Mouse (Mus musculus): ENCODE data around the gene Plch1. TPM values are rescaled to one million over a fixed set of nuclear protein-coding genes. Genes with fewer than 3 reads are reported as not detected.

The Plch1 gene
- polyA plus RNA-seq, 1 experiment = 0.01 TPM

- H3K4me2 ChIP-seq (ENCODE audit: low read depth) = no peak overlapping the region
- H3K79me2 ChIP-seq (ENCODE audit: control insufficient read depth, insufficient read depth) = no peaks in the 10 kb centered on the region
- H3K27me3 ChIP-seq (ENCODE audit: control insufficient read depth, insufficient read depth, insufficient read length) = no peaks in the 10 kb centered on the region
- no peak overlapping the region for H3ac ChIP-seq (ENCODE audit: control insufficient read depth, insufficient read length)
- TF ChIP-seq TCF3 (IDR thresholded peaks at IDR 0.05; ENCODE audit: insufficient read length, low read depth) = no peak
- no peak for TF ChIP-seq TCF12 (IDR thresholded peaks at IDR 0.05; ENCODE audit: insufficient read depth, poor library complexity, severe bottlenecking)
- no peak for TF ChIP-seq USF1 (IDR thresholded peaks at IDR 0.05; ENCODE audit: low read depth)
- no peak for TF ChIP-seq CEBPB (IDR thresholded peaks at IDR 0.05; ENCODE audit: insufficient read depth, poor library complexity, severe bottlenecking)
- TF ChIP-seq E2F4 (IDR thresholded peaks at IDR 0.05; ENCODE audit: insufficient read depth) = no peak
- no peak for TF ChIP-seq MYOD1 (IDR thresholded peaks at IDR 0.05; ENCODE audit: control insufficient read depth in 1 of 3, insufficient read length in 2 of 3, low read depth in 2 of 3)
- TF ChIP-seq POLR2A (IDR thresholded peaks at IDR 0.05; ENCODE audit: insufficient read length, low read depth) = no peak
- TF ChIP-seq POLR2AphosphoS2 (IDR thresholded peaks at IDR 0.05; ENCODE audit: insufficient read length, low read depth) = no peak
- TF ChIP-seq SRF (IDR thresholded peaks at IDR 0.05; ENCODE audit: control insufficient read depth, insufficient read length, low read depth) = no peak
- no peak for TF ChIP-seq MAX (IDR thresholded peaks at IDR 0.05; ENCODE audit: low read depth)
- TF ChIP-seq MYOG (IDR thresholded peaks at IDR 0.05; ENCODE audit: control insufficient read depth in 1 of 3, insufficient read depth in 1 of 3, insufficient read length in 2 of 3, low read depth in 2 of 3) = no peak
- no peak for TF ChIP-seq REST (IDR thresholded peaks at IDR 0.05; ENCODE audit: insufficient read depth, insufficient read length)
- no peak overlapping the region for H3K4me3 ChIP-seq
- H3K36me3 ChIP-seq (ENCODE audit: control insufficient read depth, insufficient read depth) = no peaks in the 10 kb centered on the region
These were observed 75.3 kb downstream of the Plch1 start for GRCm38 (mm10) chr3:63823874-63824400.

DNA sequence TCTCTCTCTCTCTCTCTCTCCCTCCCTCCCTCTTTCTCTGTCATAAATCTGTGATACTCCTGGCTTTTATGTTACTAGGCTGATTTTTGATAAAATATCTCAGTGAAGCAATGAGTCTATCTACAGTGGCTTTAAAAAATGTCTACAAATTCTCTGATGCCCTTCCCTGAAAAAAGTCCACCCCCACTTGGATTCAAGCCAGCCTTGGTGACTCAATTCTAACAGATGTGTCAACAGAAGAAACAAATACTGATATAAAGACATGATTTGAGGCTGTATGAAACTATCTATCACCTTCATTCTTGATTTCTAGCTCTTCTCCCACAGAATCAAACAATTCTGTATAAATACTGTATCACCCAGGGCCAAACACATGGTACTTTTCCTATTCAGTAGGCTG, 76.6 kb downstream of the Plch1 start:
- no peak overlapping the region for H3K4me2 ChIP-seq (ENCODE audit: low read depth)
- no peak overlapping the region for H3K4me3 ChIP-seq
- no peaks in the 10 kb centered on the region for H3K27me3 ChIP-seq (ENCODE audit: control insufficient read depth, insufficient read depth, insufficient read length)
- no peaks in the 10 kb centered on the region for H3K36me3 ChIP-seq (ENCODE audit: control insufficient read depth, insufficient read depth)
- TF ChIP-seq POLR2A (IDR thresholded peaks at IDR 0.05; ENCODE audit: insufficient read length, low read depth) (no peak), POLR2AphosphoS2 (IDR thresholded peaks at IDR 0.05; ENCODE audit: insufficient read length, low read depth) (no peak), MAX (IDR thresholded peaks at IDR 0.05; ENCODE audit: low read depth) (no peak), TCF12 (IDR thresholded peaks at IDR 0.05; ENCODE audit: insufficient read depth, poor library complexity, severe bottlenecking) (no peak), CEBPB (IDR thresholded peaks at IDR 0.05; ENCODE audit: insufficient read depth, poor library complexity, severe bottlenecking) (no peak), MYOG (IDR thresholded peaks at IDR 0.05; ENCODE audit: control insufficient read depth in 1 of 3, insufficient read depth in 1 of 3, insufficient read length in 2 of 3, low read depth in 2 of 3) (no peak), E2F4 (IDR thresholded peaks at IDR 0.05; ENCODE audit: insufficient read depth) (no peak), TCF3 (IDR thresholded peaks at IDR 0.05; ENCODE audit: insufficient read length, low read depth) (no peak), USF1 (IDR thresholded peaks at IDR 0.05; ENCODE audit: low read depth) (no peak), MYOD1 (IDR thresholded peaks at IDR 0.05; ENCODE audit: control insufficient read depth in 1 of 3, insufficient read length in 2 of 3, low read depth in 2 of 3) (no peak), REST (IDR thresholded peaks at IDR 0.05; ENCODE audit: insufficient read depth, insufficient read length) (no peak), SRF (IDR thresholded peaks at IDR 0.05; ENCODE audit: control insufficient read depth, insufficient read length, low read depth) (no peak)
- H3K79me2 ChIP-seq (ENCODE audit: control insufficient read depth, insufficient read depth) = no peaks in the 10 kb centered on the region
- H3ac ChIP-seq (ENCODE audit: control insufficient read depth, insufficient read length) = no peak overlapping the region

GRCm38 (mm10) chr3:63815131-63815530, 84.1 kb downstream of the Plch1 start:
- no peak overlapping the region for H3ac ChIP-seq (ENCODE audit: control insufficient read depth, insufficient read length)
- no peaks in the 10 kb centered on the region for H3K27me3 ChIP-seq (ENCODE audit: control insufficient read depth, insufficient read depth, insufficient read length)
- no peak for TF ChIP-seq MAX (IDR thresholded peaks at IDR 0.05; ENCODE audit: low read depth)
- no peak for TF ChIP-seq MYOG (IDR thresholded peaks at IDR 0.05; ENCODE audit: control insufficient read depth in 1 of 3, insufficient read depth in 1 of 3, insufficient read length in 2 of 3, low read depth in 2 of 3)
- no peak for TF ChIP-seq POLR2AphosphoS2 (IDR thresholded peaks at IDR 0.05; ENCODE audit: insufficient read length, low read depth)
- no peak for TF ChIP-seq SRF (IDR thresholded peaks at IDR 0.05; ENCODE audit: control insufficient read depth, insufficient read length, low read depth)
- no peak for TF ChIP-seq CEBPB (IDR thresholded peaks at IDR 0.05; ENCODE audit: insufficient read depth, poor library complexity, severe bottlenecking)
- TF ChIP-seq USF1 (IDR thresholded peaks at IDR 0.05; ENCODE audit: low read depth) = no peak
- TF ChIP-seq E2F4 (IDR thresholded peaks at IDR 0.05; ENCODE audit: insufficient read depth) = no peak
- no peak for TF ChIP-seq POLR2A (IDR thresholded peaks at IDR 0.05; ENCODE audit: insufficient read length, low read depth)
- TF ChIP-seq MYOD1 (IDR thresholded peaks at IDR 0.05; ENCODE audit: control insufficient read depth in 1 of 3, insufficient read length in 2 of 3, low read depth in 2 of 3) = no peak
- TF ChIP-seq TCF3 (IDR thresholded peaks at IDR 0.05; ENCODE audit: insufficient read length, low read depth) = no peak
- TF ChIP-seq REST (IDR thresholded peaks at IDR 0.05; ENCODE audit: insufficient read depth, insufficient read length) = no peak
- no peak for TF ChIP-seq TCF12 (IDR thresholded peaks at IDR 0.05; ENCODE audit: insufficient read depth, poor library complexity, severe bottlenecking)
- H3K4me3 ChIP-seq = no peak overlapping the region
- H3K36me3 ChIP-seq (ENCODE audit: control insufficient read depth, insufficient read depth) = no peaks in the 10 kb centered on the region
- no peak overlapping the region for H3K4me2 ChIP-seq (ENCODE audit: low read depth)
- H3K79me2 ChIP-seq (ENCODE audit: control insufficient read depth, insufficient read depth) = no peaks in the 10 kb centered on the region

GRCm38 (mm10) chr3:63814203-63814602, 85.1 kb downstream of the Plch1 start:
- H3K27me3 ChIP-seq (ENCODE audit: control insufficient read depth, insufficient read depth, insufficient read length) = no peaks in the 10 kb centered on the region
- H3K4me2 ChIP-seq (ENCODE audit: low read depth) = no peak overlapping the region
- TF ChIP-seq TCF3 (IDR thresholded peaks at IDR 0.05; ENCODE audit: insufficient read length, low read depth) (no peak), REST (IDR thresholded peaks at IDR 0.05; ENCODE audit: insufficient read depth, insufficient read length) (no peak), MAX (IDR thresholded peaks at IDR 0.05; ENCODE audit: low read depth) (no peak), CEBPB (IDR thresholded peaks at IDR 0.05; ENCODE audit: insufficient read depth, poor library complexity, severe bottlenecking) (no peak), USF1 (IDR thresholded peaks at IDR 0.05; ENCODE audit: low read depth) (no peak), MYOD1 (IDR thresholded peaks at IDR 0.05; ENCODE audit: control insufficient read depth in 1 of 3, insufficient read length in 2 of 3, low read depth in 2 of 3) (no peak), POLR2AphosphoS2 (IDR thresholded peaks at IDR 0.05; ENCODE audit: insufficient read length, low read depth) (no peak), POLR2A (IDR thresholded peaks at IDR 0.05; ENCODE audit: insufficient read length, low read depth) (no peak)
- no peak overlapping the region for H3ac ChIP-seq (ENCODE audit: control insufficient read depth, insufficient read length)
- H3K36me3 ChIP-seq (ENCODE audit: control insufficient read depth, insufficient read depth) = no peaks in the 10 kb centered on the region
- no peak overlapping the region for H3K4me3 ChIP-seq
- no peaks in the 10 kb centered on the region for H3K79me2 ChIP-seq (ENCODE audit: control insufficient read depth, insufficient read depth)

All from myocyte (in vitro differentiated cells).